Mouse (Mus musculus): ENCODE data around the gene Ddx49.
A peak's percentile ranks its signal among the peaks of the same experiment; 100 is the strongest.

Ddx49 gene

DNA sequence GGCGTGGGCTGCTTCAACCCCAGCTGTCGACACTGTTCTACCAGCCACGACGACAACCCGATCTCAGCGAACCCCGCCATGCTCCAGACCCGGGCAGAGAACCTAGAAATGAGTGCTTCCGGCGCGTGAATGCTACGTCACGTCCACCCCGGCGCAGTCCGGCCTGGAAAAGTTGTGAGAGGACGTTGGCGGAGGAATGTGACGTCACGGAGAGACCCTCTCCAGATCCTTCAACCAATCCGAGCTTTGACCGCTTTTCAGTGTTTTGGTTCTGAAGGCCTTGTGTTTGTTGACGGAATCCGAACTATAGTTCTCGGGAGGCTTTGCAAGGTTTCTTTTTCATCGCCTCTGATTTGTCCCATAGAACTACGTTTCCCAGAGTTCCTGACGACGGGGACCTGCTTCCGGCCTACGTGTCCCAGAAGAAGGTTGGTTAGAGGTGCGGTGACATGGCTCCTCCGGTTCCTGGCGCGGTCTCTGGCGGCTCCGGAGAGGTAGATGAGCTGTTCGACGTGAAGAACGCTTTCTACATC, at the start of gene Ddx49, which contains the start of gene Cope:
TSS of gene Ddx49 (minus strand) at position 132 of the 533 bp plus-strand sequence.
TSS of gene Cope (plus strand) at position 161 of the 533 bp plus-strand sequence.
- DNase-seq (ENCODE audit: low spot score in 2 of 2): peak; percentile 87 to 94

DNA sequence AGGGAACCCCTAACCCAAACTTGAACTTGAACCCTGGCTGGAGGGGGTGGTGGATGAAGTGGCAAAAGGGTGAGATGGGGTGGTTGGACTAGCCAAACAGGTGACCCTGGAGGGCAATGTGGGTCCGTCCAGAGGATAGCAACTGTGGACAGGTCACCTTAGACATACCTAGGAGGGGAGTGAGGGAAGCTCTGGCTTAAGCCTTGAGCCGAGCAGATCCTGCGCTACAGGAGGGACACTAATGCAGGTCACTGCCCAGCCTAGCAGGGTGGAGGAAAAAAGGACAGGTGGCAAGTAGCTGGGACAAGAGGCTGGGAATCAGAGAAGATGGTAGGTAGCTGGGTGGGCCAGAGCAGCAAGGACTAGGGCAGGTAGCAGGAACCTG, 49.7 kb upstream of the Ddx49 start:
- DNase-seq (ENCODE audit: low spot score in 2 of 2): no peak

DNA sequence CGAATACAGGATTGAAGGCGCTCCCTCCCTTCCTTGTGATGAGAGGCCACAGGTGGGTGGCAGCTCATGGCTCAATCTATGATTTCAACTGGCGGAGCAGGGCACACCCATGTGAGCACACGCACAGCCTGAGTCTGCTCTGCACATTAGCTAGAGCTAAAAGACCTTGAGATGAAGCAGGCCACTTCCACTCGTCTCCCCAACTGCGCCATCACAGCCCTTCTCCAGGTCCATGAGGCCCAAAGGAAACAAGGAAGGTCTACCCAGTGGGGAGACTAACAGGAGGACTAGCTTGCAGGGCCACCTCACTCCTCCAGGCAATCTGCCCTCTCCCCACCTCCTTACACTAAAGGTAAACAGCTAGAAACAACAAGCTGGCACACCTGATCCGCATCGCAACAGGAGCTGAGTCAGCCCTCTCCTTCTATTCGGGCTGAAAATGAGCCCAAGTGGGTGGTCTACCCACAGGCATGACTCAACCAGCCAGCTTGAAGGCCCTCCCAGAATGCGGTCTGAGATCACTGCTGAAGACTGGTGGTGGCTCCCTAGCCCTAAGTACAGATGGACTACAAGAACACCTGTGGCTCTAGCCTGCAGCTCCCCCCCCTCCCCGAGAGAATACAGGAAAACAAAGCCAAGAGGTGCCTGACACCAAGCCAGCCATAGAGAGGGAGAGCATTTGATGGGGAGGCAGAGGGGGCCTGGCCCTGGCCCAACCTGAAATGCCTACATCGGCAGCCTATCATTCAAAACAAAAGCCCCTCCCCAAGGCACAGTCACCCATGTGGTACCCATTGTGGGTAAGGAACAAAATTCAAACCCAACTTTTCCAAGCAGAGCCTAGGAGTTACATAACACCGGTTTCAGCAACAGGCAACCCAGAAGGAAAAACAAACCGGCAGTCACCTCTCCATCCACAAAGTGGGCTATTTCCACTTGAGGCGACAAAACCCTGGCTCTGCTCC, 49.0 kb upstream of the Ddx49 start:
- no peak for DNase-seq (ENCODE audit: low spot score in 2 of 2)

DNA sequence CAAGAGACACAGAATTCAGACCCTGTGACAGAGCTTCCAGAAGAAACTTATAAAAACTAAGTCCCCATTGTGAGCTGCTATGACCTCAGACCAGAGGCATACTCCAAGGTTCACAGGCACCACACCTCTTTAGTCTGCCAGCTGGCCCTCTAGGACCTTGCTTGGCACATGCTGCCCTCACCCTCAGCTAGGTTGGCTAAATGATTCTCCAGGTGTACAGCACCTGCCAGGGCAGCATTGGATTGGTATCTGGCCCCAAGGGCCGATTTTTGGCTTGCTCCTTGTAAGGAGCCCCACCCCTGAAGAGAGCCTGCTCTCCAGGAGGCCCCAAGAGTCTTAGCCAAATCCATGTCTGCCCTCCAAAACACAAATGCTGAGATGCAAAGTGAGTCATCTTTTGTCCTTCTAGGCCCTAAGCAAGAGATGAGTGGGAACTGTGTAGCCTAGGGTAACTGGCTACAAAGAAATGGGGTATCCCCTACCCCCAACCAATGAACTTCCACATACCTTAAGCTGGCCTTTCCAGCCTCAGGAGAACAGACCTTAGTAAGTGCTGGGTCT, 45.7 kb upstream of the Ddx49 start:
- no peak for DNase-seq (ENCODE audit: low spot score in 2 of 2)

DNA sequence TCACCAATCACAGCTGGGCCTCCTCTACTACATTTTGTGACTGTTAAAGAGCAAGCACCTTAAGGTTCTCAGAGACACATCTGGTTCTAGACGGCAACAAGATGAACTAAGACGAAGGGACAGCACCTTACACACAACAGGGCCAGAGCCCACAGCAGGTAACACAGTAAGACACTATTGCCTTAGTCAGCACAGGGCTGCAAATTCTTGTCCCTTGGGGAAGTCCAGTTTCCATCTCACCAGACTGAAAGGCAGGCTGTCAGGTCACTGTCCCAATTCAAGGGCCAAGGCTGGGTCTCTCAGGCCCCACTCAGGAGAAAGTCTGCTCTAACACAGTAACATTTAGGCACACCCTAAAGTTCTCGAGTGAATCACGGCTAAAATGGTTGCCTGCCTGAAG, 45.2 kb upstream of the Ddx49 start:
- DNase-seq (ENCODE audit: low spot score in 2 of 2): peak in 1 of 2 experiments; percentile 57

DNA sequence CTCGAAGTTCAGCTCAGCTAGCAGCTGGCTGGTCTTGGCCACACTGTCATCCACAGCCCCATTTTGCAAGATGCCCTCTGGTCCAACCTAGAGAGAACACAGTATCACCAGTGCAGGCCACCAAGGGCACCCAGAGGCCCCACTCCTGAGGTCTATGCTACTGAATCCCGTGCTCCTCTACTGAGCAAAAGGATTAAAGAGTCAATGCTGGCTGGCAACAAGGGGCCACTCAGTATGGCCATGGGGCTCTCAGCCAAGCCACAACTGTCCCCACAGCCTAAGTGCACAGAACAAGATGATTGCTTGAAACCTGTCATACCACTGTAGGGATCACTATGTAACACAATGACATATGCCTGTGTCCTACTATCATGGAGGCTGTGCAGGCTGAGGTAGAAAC, 42.0 kb upstream of the Ddx49 start:
- DNase-seq (ENCODE audit: low spot score in 2 of 2): no peak

DNA sequence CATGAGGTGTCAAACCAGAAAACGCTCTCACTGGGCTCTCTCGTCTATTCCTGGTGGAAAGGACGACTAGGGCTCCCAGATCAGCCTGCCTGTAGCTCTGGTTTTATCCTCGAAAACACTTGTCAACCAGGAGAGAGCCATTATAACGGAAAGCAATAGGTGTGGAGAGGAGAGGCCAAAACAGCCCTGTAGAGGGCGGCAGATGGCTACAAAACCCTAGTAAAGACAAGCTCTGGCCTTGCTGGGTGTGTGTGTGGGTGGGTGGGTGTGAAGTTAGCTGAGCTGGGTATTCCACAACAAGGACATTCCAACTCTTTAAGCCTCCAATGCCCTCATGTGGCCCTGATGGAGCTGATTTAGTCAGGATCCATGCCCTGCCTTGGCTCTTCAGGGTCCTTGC, 41.4 kb upstream of the Ddx49 start:
- peak; percentile 40 to 70 for DNase-seq (ENCODE audit: low spot score in 2 of 2)

DNA sequence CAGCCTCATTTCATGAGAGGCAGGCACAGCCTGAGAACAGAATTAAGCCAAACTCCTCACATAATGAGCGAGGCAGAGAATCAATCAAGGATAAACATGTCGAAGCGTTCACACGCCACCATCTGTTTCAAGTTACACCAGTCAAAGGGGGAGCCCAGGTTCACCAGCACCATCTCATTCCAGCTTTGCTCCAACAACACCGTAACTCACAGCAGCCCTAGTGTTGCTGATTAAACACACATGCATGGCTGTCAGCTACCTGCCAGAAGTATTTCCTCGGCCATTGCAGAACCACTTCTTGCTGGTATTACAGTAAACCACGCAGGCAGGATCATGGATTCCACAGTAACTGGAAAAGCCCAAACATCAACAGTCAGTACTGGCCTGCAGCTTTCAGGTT, 40.8 kb upstream of the Ddx49 start:
- no peak for DNase-seq (ENCODE audit: low spot score in 2 of 2)

DNA sequence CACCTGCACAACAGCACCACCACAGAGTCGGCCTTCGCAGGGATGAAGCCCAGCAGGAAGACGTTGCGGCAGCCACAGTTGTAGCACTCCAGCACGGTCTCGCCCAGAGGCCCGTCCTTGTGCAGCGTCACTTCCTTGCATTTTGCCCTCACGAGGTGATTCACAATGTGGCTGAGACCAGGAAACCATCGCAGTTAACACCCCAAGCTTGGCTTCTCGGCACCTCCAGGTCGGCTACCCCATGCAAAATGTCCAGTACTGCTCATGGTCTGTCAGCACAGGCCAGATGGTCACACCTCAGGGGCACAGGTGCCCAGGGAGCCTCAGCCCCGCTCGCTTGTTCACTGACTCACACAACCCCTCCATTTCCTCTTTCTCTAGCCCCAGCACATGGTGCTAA, 39.7 kb upstream of the Ddx49 start:
- DNase-seq (ENCODE audit: low spot score in 2 of 2): no peak

DNA sequence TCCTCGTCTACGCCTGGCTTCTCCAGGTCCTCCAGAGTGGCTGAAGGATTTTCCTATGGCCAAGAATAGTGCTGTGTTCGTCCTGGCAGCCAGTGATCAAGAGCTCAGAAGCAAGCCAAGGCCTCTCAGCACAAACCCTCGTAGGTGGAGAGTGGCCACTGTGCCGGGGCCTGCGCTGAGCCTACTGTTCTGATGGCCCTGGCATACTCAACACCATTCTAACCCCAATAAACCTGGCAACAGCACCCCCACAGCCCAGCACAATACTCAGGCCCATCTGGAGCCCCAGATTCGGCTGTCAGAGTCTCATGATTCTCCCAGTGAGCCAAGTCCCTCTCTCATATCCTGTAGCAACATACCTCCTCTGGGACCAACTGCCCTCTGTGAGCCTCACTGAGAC, 38.4 kb upstream of the Ddx49 start:
- no peak for DNase-seq (ENCODE audit: low spot score in 2 of 2)

DNA sequence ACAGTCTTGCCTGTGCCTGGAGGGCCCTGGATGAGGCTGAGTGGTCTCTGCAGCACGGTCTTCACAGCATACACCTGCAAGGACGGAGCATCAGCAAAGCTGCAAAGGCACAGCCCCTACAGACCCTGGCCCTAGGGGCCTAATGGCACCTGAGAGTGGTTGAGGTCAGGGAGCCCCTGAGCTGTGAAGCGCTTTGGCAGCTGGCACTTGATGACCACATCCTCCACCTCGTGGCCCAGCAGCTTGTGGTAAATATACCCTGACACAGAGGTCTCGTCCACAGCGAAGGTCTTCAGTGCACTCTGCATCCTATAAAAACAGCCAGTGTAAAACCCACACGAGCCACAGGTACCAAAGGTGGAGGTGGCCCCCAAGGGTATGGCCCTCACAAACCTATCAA, 36.6 kb upstream of the Ddx49 start:
- no peak for DNase-seq (ENCODE audit: low spot score in 2 of 2)

DNA sequence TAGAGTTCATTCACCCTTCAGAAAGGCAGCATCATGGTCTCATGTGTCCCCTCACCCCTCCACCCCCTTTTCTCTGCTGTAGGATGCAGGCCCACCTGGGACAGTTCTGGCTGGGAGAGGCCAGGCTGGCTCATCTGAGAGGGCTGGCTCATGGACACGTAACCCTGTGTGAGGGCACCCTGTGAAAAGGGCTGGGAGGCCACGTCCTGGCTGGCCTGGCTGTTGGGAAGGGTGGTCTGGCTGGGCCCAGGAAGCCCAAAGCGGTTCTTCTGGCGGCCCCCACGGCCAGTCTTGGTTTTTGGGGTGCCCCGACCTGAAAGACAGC, 30.6 kb upstream of the Ddx49 start:
- no peak for DNase-seq (ENCODE audit: low spot score in 2 of 2)

DNA sequence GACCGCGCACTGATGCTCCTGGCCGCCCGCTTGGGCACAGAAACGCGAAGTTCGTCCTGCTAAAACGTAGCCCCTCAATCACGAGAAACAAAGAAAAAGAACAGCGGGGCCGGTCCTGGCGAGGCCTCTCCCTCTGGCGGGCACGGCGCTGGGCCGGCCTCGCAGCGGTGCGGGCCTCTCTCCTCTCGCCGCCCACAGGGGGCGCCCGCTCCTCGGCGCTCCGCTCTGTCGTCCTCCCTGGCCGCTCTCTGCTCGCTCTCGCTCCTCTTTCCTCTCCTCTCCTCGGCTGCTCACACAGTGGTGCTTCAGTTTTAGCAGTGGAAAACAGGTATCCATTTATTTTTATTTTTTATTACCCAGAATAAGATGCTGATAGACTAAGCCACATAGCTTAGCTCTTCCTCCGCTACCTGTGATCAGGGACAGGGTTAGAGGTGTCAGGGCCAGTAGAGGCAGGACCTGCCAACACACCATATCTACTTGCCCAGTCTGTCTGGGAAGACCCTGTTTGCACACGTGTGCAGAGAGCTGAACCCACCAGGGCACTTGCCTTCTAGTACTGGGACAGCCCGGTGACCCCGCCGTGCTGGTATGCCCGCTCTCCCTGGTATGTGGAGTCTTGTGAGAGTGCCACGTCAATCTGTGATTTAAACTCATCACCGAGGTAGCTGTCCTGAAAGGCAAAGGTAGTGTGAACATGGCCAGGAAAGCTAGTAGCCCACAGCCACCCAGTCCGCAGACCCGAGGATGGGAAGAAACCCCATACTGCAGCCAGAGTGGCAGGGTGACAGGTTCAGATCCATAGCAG, 30.0 kb upstream of the Ddx49 start:
- DNase-seq (ENCODE audit: low spot score in 2 of 2): peak in 1 of 2 experiments; percentile 78

DNA sequence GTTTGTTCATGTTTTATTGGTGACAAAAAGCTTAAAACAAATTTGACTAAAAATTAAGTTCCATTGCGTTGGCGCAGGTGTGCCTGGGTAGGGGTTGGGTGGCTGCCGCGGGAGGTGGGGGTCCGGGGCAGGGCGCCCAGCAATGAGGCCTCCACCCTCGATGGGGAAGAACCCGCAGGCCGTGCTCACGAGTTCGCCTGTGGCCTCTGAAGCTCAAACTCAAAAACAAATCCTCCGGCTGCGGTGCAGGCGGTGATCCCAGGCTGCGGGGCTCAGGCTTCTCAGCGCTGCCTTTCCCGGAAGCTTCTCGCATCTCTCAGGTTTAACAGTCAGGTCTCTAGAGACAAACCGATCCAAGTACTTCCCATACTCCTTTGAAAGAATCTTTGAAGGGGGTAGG, 29.2 kb upstream of the Ddx49 start:
- DNase-seq (ENCODE audit: low spot score in 2 of 2): no peak

DNA sequence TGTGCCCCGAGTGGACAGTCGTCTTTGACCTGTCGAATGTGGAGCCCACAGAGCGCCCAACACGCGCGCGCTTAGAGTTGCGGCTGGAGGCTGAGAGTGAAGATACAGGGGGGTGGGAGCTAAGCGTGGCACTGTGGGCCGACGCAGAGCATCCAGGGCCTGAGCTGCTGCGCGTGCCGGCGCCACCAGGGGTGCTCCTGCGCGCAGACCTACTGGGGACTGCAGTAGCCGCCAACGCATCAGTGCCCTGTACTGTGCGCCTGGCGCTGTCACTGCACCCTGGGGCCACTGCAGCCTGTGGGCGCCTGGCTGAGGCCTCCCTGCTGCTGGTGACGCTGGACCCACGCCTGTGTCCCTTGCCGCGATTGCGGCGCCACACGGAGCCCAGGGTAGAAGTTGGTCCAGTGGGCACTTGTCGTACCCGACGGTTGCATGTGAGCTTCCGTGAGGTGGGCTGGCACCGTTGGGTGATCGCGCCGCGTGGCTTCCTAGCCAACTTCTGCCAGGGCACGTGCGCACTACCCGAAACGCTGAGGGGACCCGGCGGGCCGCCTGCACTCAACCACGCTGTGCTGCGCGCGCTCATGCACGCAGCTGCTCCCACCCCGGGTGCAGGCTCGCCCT, 28.6 kb upstream of the Ddx49 start:
- peak in 1 of 2 experiments; percentile 75 for DNase-seq (ENCODE audit: low spot score in 2 of 2)

DNA sequence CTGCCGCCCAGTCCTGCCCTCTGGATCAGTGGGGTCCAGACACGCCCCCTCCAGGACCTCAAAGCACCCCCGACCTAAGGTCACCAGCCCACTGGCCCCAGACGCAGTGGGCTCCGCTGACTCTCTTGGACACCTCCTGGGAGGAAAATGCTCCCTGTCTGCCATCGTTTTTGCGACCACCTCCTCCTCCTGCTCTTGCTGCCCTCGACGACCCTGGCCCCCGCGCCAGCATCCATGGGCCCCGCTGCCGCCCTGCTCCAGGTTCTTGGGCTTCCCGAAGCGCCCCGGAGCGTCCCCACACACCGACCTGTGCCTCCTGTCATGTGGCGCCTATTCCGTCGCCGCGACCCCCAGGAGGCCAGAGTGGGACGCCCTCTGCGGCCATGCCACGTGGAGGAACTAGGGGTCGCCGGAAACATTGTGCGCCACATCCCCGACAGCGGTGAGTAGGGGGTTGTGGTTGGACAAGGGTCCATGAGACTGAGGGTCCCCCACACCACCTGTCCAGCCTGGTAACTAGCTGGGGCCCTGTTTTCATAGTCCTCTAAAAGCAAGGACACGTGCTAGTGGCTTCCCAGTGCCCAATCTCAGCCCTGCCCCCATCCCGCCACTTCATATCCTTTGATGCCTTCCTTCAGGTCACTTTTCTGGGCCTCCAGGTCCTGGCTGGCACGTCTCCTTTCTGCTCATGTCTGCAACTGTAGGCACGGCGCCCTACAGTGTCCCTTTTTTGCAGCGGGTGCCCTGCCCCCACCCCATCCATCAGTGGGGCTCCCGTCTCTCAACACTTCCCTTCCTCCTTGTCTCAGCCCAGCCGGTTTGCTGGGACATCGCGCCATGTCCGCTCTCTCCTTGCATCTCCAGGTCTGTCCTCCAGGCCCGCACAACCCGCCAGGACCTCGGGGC, 27.8 kb upstream of the Ddx49 start:
- DNase-seq (ENCODE audit: low spot score in 2 of 2): no peak

DNA sequence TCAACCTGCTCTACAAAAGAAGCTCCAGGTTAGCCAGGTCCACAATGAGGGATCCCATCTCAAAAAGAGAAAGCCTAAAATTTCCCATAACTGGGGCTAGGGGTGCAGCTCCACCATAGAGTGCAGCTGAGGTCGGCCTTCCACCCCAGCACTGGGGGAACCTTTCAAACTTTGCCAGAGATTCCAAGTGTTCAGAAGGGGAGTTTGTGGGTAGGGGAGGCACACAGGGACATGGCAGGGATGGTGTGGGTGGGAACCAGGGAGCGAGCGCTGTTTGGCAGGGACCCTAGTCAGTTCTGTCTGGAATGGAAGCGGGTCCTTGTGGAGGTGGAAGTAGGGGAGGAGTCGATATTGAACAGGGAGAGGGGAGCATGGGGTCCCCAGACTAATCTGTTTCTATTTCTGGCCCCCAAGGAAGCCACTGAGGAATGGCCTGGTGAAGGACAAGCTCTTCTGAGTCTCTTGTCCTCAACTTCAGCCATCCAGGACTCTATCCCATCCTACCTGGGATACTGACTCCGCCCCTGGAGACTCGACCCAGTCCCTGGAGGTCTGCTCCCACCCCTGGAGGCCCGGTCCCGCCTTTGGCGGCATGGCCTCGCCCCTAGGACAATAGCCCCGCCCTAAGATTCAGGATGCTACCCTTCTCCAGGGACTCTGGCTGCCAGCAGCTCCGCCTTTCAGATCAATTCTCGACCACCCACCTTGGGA, 27.0 kb upstream of the Ddx49 start, which contains the start of gene Gdf1:
TSS of gene Gdf1 (plus strand) at position 694 of the 711 bp plus-strand sequence.
- DNase-seq (ENCODE audit: low spot score in 2 of 2): no peak

DNA sequence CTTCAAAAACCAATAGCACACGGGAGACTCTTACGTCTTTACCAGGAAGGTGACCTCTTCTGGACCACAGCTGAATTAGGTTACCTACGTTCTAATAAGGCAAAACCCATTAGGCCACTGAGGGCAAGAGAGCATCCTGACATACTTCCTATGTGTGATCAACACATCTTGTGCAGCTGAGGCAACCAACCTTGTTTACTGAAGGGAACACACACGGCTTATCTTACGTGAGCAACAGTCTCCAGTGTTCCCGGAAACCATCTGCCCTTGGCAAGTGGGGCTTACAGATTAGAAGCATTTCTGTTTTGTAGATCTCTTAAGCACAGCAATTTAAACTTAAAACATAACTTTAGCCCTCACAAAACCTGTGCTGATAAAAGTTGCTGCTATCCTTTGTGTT, 25.2 kb upstream of the Ddx49 start:
- DNase-seq (ENCODE audit: low spot score in 2 of 2): no peak

DNA sequence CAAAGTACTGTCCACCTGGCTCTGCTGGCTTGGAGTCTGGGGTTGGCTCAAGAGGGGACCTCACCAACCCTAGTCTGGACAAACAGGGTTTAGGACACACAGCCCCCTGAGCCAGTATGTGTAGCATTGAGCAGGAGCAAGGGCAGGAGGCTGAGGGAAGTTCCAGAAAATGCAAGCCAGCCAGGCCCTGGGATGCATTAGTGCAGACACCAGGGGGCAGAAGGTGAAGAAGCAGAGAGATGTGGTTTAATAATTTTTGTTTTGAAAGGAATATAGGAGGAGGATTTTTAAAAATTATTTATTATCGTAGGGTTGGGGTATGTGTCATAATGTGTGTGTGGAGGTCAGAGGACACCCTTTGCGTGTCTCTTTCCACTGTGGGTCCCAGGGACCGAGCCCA, 21.4 kb upstream of the Ddx49 start:
- no peak for DNase-seq (ENCODE audit: low spot score in 2 of 2)

DNA sequence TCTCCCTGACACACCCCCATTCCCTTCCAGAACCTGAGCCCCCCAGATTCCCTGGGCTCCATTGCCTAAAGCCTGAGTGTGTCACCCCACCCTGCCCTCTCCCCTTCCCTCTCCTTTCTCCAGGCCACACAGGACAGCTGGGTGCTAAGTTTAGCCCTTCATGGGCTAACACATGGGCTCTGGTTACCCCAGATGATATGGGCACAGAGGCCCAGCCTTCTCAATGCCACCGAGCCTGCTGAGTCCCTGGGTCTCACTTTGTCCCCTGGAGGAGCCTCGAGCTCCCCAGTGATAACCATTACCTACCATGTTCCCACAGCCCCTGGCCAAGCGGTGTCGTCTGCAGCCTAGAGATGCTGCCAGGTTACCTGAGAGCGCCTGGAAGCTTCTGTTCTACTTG, 15.6 kb upstream of the Ddx49 start:
- no peak for DNase-seq (ENCODE audit: low spot score in 2 of 2)

All from spleen, postnatal 4 days (tissue).